Mouse (Mus musculus): ENCODE results near the gene Lztr1.

Gene Lztr1

DNA sequence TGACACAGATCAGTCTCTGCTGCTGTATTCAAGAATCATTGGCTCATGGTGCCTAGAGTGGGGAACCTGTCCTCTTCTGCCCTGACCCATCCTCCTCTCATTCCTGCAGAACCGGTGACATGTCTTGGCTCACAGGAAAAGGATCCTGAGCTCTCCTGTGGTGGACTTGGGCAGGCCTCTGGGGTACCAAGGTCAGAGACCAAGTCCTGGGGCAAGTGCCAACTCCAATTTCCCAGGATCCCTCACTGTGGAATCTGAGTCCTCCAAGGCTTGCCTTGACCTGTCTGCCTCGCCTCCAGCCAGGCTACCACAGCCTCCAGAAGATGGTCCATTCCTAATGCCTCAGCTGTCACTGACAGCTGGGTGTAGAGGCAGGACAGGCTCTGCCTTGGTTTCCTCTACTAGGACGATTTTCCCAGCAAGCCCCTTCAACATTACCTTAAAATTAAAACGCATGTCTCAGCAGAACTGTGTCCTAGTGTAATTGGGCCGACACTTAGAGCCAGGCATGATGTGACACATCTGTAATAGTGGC lies 1.4 kb upstream of the Lztr1 start:
- in situ Hi-C loops (cut with MboI, MseI) = loop anchor here in 1 of 2 experiments (5.0 to 10.0 kb wide), 2 partner anchors 100 to 302 kb away; partner anchors contain the start of genes Pi4ka, Rimbp3, Snap29 and Ube2l3

GRCm38 (mm10) chr16:17508031-17508430 lies 457 bp upstream of the Lztr1 start:
- in situ Hi-C loops (cut with MboI, MseI) = loop anchor here in 1 of 2 experiments (5.0 to 10.0 kb wide), 2 partner anchors 101 to 303 kb away; partner anchors contain the start of genes Pi4ka, Rimbp3, Snap29 and Ube2l3

DNA sequence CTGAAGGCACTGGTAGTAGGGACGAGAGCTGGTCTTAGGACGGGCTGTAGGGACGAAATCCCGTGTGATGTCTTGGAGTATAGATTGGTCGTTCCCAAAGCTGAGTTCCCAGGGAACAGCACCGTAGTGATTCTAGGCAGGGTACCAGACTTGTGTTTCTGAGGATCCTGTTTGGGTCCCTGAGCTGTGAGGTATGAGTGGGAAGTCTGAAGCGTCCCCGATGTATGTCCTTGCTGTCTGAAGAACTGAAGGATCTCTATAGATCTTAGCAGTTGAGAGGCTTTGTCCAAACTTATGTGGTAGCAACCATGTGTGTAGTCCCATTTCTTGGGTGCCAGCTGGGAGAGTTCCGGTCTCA lies 731 bp downstream of the Lztr1 start:
- in situ Hi-C loops (cut with MboI, MseI) = loop anchor here in 1 of 2 experiments (5.0 to 10.0 kb wide), 2 partner anchors 102 to 304 kb away; partner anchors contain the start of genes Pi4ka, Rimbp3, Snap29 and Ube2l3

- in situ Hi-C loops (cut with MboI, MseI) = loop anchor here in 1 of 2 experiments (10.0 kb wide), 1 partner anchor 65 kb away; no protein-coding TSS in a partner anchor
Measured at GRCm38 (mm10) chr16:17510143-17510542, 1.7 kb downstream of the Lztr1 start.

DNA sequence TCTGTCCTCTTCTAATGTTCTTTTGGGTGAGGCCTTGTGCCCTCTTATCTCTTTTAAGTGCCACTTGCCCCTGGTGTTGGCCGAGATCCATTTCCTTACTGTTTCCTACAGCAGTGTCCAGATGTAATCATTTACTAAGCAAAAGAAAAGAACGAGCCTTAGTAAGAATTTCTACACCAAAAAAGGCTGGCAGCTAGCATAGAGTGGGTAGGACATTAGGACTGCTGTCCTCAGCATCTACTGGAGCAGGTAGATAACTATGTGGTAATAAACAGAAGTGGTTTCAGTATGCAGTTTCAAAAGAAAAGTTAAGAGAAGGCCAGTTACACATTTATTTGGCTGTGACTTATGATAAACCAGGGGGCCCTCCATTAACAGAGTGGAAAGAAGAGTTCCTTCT lies 2.2 kb downstream of the Lztr1 start:
- in situ Hi-C loops (cut with MboI, MseI) = loop anchor here in 1 of 2 experiments (10.0 kb wide), 1 partner anchor 64 kb away; no protein-coding TSS in a partner anchor

- in situ Hi-C loops (cut with MboI, MseI) = loop anchor here in 1 of 2 experiments (10.0 kb wide), 1 partner anchor 63 kb away; no protein-coding TSS in a partner anchor
Measured at GRCm38 (mm10) chr16:17511431-17511830, 2.9 kb downstream of the Lztr1 start.

DNA sequence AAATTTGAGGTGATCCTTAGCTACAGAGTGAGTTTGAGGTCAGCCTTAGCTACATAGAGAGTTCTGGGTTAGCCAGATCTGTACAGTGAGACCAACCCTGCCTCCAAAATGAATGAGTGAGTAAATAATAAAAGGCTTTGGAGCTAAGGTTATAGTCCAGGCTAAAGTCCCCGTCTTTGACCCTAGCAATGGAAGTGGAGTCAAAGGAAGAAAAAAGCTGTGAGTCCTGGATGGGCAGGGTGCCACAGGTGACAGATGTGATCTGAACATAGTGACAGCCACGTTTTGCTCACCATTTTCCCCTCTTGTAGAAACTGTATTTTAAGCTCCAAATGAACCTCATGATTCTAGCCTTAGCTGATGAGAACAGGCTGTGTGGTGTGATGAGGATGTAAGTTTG lies 10.4 kb downstream of the Lztr1 start:
- in situ Hi-C loops (cut with MboI, MseI) = loop anchor here in 1 of 2 experiments (10.0 kb wide), 1 partner anchor 56 kb away; no protein-coding TSS in a partner anchor

DNA sequence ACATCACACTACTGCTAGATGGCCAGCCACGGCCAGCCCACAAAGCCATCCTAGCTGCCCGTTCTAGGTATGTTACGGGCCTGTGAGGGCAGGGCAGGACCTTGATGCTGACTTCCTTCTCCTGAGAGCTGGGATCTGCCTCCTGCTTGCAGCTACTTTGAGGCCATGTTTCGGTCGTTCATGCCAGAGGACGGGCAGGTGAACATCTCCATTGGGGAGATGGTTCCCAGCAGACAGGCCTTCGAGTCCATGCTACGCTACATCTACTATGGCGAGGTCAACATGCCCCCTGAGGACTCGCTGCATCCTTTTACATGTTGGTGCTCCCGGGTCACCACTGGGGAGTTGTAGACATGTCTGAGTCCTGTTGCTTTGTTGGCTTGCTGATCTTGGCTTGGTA lies 15.7 kb downstream of the Lztr1 start:
- in situ Hi-C loops (cut with MboI, MseI) = no loop called here

DNA sequence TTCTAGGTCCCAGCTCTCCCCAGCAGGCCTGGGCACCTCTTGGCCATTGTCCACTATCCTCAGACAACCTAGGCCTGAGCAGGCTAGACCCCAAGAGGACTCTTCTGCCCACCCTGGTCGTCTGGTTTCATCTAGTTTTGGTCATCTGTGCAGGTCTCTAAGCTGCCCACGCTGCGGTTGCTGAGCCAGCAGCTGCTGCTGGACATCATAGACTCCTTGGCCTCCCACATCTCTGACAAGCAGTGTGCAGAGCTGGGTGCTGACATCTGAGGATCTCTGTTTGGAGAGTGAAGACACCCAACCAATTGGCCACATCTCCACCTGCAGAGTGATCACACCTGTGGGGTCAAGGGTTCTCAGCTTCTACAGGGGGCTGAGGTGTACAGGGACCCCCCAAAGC lies 17.0 kb downstream of the Lztr1 start:
- in situ Hi-C loops (cut with MboI, MseI) = no loop called here

- in situ Hi-C loops (cut with MboI, MseI) = no loop called here
Measured at GRCm38 (mm10) chr16:17526223-17526622, 17.7 kb downstream of the Lztr1 start.

DNA sequence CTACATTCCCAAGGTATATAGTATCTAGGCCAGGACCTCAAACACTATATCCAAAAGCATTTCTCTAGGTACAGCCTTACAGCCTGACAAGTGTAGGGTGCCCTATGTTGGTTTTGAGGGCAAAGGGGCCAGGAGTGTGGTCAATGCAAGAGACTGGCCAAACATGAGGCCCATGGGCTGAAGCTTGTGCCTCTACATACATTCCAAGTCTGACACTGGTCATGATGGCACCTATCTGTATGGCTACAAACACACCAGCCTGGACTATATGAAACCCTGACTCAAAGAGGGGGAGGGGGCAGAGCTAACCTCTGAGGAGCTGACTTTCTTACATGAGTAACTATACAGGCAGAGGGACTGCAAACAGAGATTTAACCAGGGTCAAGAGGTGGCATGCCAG lies 19.1 kb downstream of the Lztr1 start:
- in situ Hi-C loops (cut with MboI, MseI) = no loop called here

DNA sequence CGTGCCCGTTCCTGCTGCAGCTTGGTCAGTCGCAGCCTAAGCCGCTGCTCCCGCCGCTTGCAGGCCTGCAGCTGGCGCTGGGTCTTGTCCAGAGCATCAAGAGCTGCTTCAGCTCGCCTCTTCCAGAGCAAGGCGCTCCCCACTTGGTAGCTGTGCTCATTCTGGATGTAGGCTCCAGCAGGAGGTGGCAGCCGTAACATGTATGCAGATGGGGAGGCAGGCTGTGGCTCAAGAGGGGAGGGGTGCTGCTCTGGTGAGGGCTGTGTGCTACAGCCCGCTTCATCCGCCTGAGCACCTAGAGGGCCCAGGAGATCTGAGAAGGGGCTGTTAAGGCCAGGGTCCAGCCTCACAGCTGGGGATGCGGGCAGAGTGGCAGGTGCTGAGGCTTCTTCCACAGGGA lies 19.8 kb downstream of the Lztr1 start:
- in situ Hi-C loops (cut with MboI, MseI) = no loop called here

DNA sequence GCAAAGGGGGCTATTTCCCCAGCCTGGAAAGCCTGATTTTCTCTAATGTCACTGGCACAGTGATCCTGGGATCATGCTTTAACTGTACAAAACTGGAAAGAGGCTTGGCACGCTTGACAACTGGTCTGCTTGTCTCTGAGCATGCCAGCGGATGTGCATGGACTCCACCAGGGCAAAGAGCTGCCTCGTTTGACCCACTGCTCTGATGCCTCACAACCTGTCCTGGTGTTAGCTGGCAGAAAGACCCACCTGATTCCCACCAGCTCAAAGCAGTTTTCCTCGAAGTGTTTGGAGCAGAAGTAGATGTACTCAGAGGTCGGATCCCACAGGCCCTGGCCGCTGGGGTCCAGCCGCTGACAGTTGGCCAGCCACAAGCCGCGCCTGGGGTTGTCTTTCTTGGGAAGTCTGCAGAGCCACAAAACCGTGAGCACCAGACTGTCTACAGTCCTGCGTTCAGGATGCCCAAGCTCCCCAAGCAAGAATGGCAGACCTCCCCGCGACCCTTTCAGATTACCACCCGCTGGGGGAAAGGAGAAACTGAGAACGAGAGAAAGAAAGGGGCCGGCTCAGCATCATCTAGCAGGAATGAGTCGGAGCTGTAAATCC lies 21.6 kb downstream of the Lztr1 start:
- in situ Hi-C loops (cut with MboI, MseI) = loop anchor here (5.0 to 10.0 kb wide), 2 partner anchors 73 to 395 kb away; partner anchors contain the start of gene Sdf2l1 (in 1 of the 2)

DNA sequence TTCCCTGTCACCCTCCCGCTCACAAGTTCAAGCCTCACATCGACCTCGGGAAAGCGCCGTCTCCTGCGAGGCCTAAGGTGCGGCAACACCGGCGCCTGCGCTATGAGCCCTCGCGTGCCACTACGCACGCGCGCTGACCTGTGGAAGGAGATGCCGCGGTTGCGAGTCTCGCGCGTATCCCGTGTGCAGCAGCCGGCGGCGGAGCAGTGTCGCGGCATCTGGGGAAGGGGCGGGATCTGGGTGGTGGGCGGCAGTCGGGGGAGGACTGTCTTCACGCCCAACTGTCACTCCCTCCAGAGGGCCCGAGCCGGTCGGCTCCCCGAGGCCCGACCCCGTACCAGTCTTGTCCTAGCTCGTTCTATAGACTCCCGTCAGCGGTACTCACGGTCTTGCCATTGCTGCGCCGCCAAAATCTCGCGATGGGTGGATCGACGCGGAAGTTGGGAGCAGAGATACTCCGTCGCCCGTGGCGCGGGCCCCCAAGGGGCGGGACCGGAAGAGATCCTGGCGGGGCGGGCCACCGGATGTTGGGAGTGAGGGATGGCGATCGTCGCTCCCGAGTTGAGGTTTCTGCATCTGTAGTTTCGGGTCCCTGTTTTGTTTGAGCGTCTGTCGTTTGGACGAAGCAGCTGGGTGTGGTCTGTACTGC lies 22.3 kb downstream of the Lztr1 start, which contains the start of gene Thap7:
Thap7 (minus strand) TSS at position 497 of the 649 bp plus-strand sequence.
- in situ Hi-C loops (cut with MboI, MseI) = loop anchor here (5.0 to 10.0 kb wide), 2 partner anchors 73 to 396 kb away; partner anchors contain the start of gene Sdf2l1 (in 1 of the 2)

GRCm38 (mm10) chr16:17532271-17532670 lies 23.8 kb downstream of the Lztr1 start:
- in situ Hi-C loops (cut with MboI, MseI) = loop anchor here (5.0 to 10.0 kb wide), 2 partner anchors 75 to 397 kb away; partner anchors contain the start of gene Sdf2l1 (in 1 of the 2)

DNA sequence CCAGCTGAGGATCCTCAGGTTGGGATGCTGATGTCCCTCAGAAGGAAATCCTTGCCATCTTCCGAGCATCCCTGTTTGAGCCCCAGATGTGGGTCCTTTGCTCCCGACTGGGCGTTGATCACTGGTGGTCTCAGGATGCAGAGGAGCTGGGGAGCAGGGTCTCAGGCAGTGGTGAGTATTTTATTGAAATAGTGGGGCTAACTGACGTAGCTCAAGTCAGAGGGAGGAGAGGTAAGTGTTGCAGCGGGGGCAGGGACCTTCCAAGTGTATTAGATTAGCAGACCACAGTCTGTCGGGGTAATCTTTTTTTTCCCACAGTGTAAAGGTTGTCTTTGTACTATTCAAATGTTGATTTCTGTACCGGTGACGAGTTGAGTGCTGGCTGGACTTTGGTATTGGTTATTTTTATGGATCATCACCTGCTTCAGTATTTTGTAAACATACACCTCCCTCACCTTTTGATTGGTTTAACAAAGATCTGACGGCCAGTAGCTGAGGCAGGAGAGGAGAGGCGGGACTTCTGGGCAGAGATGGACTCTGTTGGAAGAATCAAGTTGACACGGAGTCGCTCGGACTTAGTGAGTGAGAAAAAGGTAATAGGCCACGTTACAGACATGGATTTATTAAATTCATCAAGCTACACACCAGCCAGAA lies 24.3 kb downstream of the Lztr1 start:
- in situ Hi-C loops (cut with MboI, MseI) = loop anchor here (5.0 to 10.0 kb wide), 2 partner anchors 76 to 398 kb away; partner anchors contain the start of gene Sdf2l1 (in 1 of the 2)

DNA sequence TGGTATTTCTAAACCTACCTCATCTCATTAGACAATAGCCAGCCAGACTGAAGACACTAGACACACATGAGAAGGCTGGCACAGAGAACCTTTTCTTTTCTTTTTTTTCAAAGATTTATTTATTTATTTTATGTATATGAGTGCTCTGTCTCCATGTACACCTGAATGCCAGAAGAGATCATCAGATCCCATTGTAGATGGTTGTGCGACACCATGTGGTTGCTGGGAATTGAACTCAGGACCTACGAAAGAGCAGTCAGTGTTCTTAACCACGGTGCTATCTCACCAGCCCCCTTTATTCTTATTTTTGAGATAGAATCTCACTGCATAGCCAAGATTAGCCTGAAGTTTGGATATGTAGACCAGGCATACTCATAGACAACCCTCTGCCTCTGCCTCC lies 28.1 kb downstream of the Lztr1 start:
- in situ Hi-C loops (cut with MboI, MseI) = loop anchor here in 1 of 2 experiments (10.0 kb wide), 1 partner anchor 402 kb away; the partner anchor contains the start of gene Sdf2l1

DNA sequence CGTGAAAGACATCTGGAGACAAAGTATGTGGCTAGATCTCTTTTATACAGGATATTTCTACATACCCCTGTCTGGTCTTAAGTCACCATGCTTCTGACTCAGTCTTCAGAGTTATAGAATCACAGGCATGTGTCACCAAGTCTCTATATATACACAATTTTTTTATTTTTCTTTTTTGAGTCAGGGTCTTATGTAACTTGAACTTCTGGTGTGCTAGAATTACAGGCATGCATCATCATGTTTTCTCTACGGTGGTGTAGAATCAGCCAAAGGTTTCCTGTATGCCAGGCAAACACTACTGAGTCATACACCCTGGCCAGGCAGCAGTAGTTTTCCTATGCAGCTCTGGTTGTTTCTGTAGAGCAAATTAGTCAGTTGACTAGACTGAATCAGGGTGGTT lies 34.1 kb downstream of the Lztr1 start:
- in situ Hi-C loops (cut with MboI, MseI) = no loop called here

DNA sequence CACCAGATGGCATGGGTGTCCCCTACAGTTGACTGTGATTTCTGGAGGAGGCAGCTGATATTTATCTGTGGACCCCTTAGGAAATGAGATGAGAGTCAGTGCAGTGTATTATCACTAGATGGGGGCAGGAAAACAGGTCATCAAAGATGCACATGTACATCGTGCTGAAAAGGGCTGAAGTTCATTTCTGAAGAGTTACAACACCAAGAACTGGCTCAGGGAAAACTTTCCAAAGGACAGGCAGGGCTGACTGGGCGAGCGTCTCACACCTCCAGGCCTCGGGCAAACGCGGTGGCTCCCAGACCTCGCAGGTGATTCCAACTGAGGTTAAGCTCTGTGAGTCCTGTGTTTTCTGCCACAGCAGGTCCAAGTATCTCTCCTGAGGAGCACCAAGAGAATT lies 44.3 kb downstream of the Lztr1 start:
- in situ Hi-C loops (cut with MboI, MseI) = loop anchor here in 1 of 2 experiments (10.0 kb wide), 1 partner anchor 1078 kb away; no protein-coding TSS in a partner anchor

DNA sequence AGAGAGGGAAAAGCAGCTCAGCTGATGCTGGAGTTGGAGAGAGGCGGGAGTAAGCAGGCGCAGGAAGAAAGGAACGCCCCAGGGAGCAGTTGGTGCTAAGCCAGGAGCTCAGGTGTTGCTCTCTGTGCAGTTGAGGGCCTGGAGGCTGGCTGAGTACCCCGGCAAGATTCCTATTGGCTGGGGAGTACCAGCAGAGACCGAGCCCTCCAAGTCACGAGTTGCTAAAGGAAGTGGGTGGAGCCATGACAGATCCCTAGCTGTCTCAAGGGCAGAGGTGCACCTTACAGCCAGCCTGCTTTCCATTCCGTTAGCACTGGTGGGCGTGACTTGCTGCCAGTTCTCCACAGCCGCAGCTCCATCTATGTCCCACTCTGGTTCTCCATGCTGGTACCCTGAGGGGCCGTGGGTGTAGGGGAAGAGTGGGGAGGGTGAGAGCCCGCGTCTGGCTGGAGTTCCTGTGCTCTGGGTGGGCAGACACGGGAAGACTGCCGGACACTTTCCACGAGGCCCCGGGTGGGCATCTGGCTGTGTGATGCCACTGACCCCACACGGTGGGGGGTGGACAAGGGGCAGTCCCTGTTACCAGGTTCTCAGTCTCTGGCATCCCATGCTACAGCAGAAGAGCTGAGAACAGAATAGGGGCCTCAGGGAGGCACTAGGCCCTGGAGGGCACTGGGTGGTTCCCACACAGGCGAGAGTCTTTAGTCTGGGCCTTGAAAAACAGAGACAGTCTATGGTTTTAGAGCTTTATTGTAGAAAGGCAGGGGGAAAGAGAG lies 45.6 kb downstream of the Lztr1 start:
- in situ Hi-C loops (cut with MboI, MseI) = loop anchor here in 1 of 2 experiments (10.0 kb wide), 1 partner anchor 1079 kb away; no protein-coding TSS in a partner anchor
